Mouse (Mus musculus) lung, postnatal 14 days (tissue): Measurements from ENCODE around the gene Klc1.
"Not testable (repeated sequence)": the region's sequence is repeated elsewhere in the genome, so short reads cannot be mapped to it uniquely, and the experiment has no call there.

ENCODE experiments used
- DNase-seq: peaks from one replicate; pipeline ENCODE4 v3.0.0; 2021

The Klc1 gene

GRCm38 (mm10) chr12:111758381-111759175 is at the start of gene Klc1:
Klc1 (plus strand) TSS chr12:111758849.
- DNase-seq: peak; percentile 80

GRCm38 (mm10) chr12:111710091-111710490 is 48.6 kb upstream of the Klc1 start:
- DNase-seq: no peak

GRCm38 (mm10) chr12:111712476-111712875 is 46.2 kb upstream of the Klc1 start:
- DNase-seq: no peak

- peak; percentile 90 for DNase-seq
Measured at GRCm38 (mm10) chr12:111713004-111713651, 45.5 kb upstream of the Klc1 start, which contains the start of the genes Bag5 and Apopt1. Bag5 (minus strand) TSS chr12:111713257. Apopt1 (plus strand) TSS chr12:111713261.

- DNase-seq: not testable (repeated sequence)
Measured at GRCm38 (mm10) chr12:111713880-111714279, 44.8 kb upstream of the Klc1 start.

GRCm38 (mm10) chr12:111716505-111716904 is 42.1 kb upstream of the Klc1 start:
- no peak for DNase-seq

- DNase-seq: no peak
Measured at GRCm38 (mm10) chr12:111718656-111719055, 40.0 kb upstream of the Klc1 start.

- no peak for DNase-seq
Measured at GRCm38 (mm10) chr12:111720222-111720621, 38.4 kb upstream of the Klc1 start.

GRCm38 (mm10) chr12:111722654-111723053 is 36.0 kb upstream of the Klc1 start:
- peak; percentile 71 for DNase-seq

GRCm38 (mm10) chr12:111724638-111725337 is 33.9 kb upstream of the Klc1 start:
- DNase-seq: no peak

GRCm38 (mm10) chr12:111725338-111726121 is 33.1 kb upstream of the Klc1 start:
- no peak for DNase-seq

GRCm38 (mm10) chr12:111726122-111726463 is 32.6 kb upstream of the Klc1 start:
- peak; percentile 39 for DNase-seq

GRCm38 (mm10) chr12:111727956-111728355 is 30.7 kb upstream of the Klc1 start:
- no peak for DNase-seq

- DNase-seq: peak; percentile 89
Measured at GRCm38 (mm10) chr12:111731822-111732807, 26.5 kb upstream of the Klc1 start.

GRCm38 (mm10) chr12:111732921-111733320 is 25.7 kb upstream of the Klc1 start:
- DNase-seq: no peak

- DNase-seq: no peak
Measured at GRCm38 (mm10) chr12:111734912-111735311, 23.7 kb upstream of the Klc1 start.

- DNase-seq: not testable (repeated sequence)
Measured at GRCm38 (mm10) chr12:111736676-111737075, 22.0 kb upstream of the Klc1 start.

- no peak for DNase-seq
Measured at GRCm38 (mm10) chr12:111737370-111737769, 21.3 kb upstream of the Klc1 start.

GRCm38 (mm10) chr12:111738754-111739153 is 19.9 kb upstream of the Klc1 start:
- DNase-seq: peak; percentile 82

GRCm38 (mm10) chr12:111741338-111741737 is 17.3 kb upstream of the Klc1 start:
- no peak for DNase-seq

GRCm38 (mm10) chr12:111743419-111743818 is 15.2 kb upstream of the Klc1 start:
- DNase-seq: peak; percentile 42
